Mouse (Mus musculus) cortical plate, adult 2 months (tissue): Measurements from ENCODE around the gene Fancc. TPM values are rescaled to one million over a fixed set of nuclear protein-coding genes. Genes with fewer than 3 reads are reported as not detected.
A peak's percentile ranks its signal among the peaks of the same experiment; 100 is the strongest.

Experiments used
- H3K27ac ChIP-seq: fragments of 200-500 bp; 2 replicates; pipeline ENCODE4 v1.5.1; 2012; ENCODE audit warnings: low read length, control low read depth, inconsistent platforms; ENCODE audit not compliant: insufficient read depth
- H3K4me1 ChIP-seq: fragments of 200-500 bp; 2 replicates; pipeline ENCODE4 v1.6.1; 2011; ENCODE audit warnings: low read length; ENCODE audit not compliant: control insufficient read depth, insufficient read depth
- H3K4me3 ChIP-seq: fragments of 200-500 bp; 2 replicates; pipeline ENCODE4 v1.5.1; 2011; ENCODE audit warnings: mild to moderate bottlenecking, low read length, control low read depth; ENCODE audit not compliant: insufficient read depth
- CTCF ChIP-seq: fragments of 200-500 bp; IDR thresholded peaks from 2 replicates; pipeline ENCODE4 v1.5.1; 2011; ENCODE audit warnings: mild to moderate bottlenecking, control low read depth, low read length; ENCODE audit not compliant: insufficient read depth; ENCODE audit errors: extremely low read depth
- POLR2A ChIP-seq: fragments of 200-500 bp; IDR thresholded peaks from 2 replicates; pipeline ENCODE4 v1.6.1; 2011; ENCODE audit warnings: mild to moderate bottlenecking, low read length, control low read depth; ENCODE audit not compliant: insufficient read depth; ENCODE audit errors: extremely low read depth
- polyA plus RNA-seq: library from polyadenylated mRNA; depleted of rRNA; stranded (reverse); fragments of >200 nt; gene quantifications from 2 replicates; pipeline ENCODE4 v1.2.3, GENCODE M21; 2012

Fancc gene
- polyA plus RNA-seq, 1 experiment = 12.3 TPM

DNA sequence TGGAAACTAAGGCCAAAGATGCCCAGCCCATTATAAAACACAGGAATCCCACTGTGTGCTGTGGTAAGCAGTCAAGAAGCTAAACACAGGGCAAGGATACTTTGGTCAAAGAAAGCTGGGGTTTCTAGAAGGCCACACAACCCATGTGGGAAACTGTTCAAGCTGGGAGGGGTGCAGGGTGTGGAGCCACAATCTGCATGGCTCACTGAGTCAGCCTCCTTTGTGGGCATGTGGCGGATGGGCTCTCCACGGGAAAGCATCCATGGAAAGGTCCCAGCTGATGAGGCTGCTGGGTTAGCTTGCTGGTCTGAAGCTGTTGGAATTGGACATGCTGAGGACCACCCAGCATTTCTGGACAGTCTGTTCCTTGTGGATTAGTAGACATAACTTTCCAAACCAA lies 154.3 kb downstream of the Fancc start:
- no peak overlapping the region for H3K27ac ChIP-seq
- H3K4me3 ChIP-seq = no peak overlapping the region
- no peak for TF ChIP-seq CTCF
- TF ChIP-seq POLR2A = no peak
- no peaks in the 10 kb centered on the region for H3K4me1 ChIP-seq

DNA sequence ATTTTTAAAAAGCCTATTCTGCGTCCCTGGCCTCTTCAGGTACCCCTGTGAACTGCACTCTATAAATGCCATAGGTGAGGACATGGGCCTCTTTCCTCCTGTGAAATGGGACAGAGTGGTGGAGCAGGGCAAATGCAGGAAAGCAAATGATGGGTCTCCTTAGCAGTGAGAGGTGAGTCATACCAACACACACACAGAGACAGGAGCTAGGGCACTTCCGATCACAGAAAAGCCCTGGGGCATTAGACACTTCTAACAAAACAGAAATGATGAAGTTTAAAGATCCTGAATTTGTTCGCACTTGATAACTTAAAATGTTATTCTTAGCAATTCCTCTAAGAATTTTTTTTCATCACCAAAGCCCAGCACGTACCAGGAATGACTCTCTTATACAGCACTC lies 157.1 kb downstream of the Fancc start:
- Histone ChIP-seq H3K4me3 (no peak overlapping the region), H3K27ac (no peak overlapping the region), H3K4me1 (no peaks in the 10 kb centered on the region)
- TF ChIP-seq CTCF = no peak

DNA sequence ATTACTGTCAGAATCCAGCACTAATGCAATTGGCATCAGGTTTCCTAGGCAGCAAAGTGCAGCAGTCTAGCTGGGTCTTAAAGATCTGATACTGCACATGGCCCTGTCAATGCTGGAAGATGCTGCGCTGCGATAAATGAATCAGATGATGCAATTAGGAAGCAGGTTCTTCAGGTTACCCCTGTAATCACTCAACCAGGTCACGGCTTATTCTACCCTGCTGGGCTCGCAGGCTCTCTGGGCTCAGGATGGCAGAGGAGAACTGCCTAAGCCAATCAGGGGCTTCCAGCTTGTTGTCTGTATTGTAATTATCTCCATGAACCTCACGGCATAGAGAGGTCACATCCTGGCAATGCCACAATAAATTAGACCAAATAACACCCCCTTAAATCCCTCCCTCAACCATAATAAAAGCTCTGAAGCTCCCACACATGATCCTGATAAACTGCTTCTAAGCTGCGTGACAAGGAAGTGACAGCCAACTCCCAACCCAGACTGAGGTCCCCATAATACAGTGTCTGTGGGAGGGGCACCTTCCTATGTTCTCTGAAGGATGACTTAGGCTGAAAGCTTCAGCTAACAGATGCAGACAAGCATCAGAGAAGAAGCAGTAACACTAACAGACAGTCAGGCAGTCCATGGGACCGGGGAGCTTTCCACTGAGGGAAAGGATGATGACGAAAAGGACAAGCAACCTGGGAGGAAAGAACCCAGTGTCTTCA lies 159.7 kb downstream of the Fancc start:
- no peak overlapping the region for H3K27ac ChIP-seq
- no peak for TF ChIP-seq POLR2A
- no peak for TF ChIP-seq CTCF
- no peak overlapping the region for H3K4me3 ChIP-seq
- H3K4me1 ChIP-seq = no peaks in the 10 kb centered on the region

DNA sequence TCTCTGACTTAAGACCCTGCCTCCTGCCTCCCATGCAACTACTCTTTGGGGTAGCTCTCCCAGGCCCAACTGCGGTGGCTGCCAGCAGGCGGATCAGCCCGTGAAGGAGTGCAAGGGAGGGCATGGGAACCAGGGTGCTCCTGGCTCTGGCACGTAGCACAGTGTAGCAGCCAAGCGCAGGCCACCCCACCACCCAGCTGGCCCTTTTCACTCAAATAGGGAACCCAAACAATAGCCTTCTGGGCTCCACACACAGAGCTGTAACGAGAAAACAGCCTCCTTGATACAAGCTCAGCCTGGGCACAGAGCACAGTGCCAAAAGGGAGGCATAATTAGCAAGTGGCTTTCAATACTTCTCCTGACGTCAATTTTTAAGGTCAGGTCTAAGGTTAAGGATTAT lies 160.7 kb downstream of the Fancc start:
- no peak overlapping the region for H3K4me3 ChIP-seq
- H3K27ac ChIP-seq = peak overlapping the region; percentile 45; the same call in 1 of the 2 replicates

DNA sequence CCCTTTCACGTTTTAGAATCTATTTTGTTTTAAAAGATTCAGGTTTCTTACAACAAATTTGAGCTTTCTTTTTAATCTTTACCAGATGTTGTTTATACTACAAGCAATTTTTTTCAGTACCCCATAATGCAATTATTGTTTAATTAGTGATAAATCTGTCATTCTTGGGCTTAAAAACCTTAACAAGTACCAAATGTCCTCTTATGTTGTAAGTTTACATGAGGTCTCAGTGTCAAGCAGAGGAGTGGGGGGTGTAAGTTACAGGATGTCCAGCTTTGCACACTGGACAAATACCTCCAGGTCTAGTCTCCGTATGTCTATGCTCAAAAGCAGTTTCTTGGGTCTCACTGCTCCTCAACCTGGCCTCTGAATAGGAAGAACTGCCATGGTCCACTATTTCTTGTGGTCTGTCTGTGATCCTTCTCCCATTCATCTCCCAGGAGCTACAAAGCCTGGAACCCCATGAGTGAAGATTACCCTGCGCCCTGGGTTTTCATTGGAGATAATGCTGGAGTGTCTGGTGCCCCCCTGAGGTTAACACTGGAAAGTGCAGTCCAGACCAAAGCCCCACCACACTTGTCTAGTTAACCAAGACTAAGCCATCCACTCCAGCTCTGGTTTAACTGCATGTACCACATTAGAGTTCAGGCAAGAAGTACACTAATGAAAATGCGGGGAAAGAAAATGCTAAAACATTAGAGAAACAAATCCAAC lies 161.5 kb downstream of the Fancc start:
- H3K27ac ChIP-seq = peak overlapping the region; percentile 45; the same call in 1 of the 2 replicates
- H3K4me3 ChIP-seq = no peak overlapping the region
- TF ChIP-seq CTCF (peak; percentile 58), POLR2A (no peak)
- 0 out of 2 replicates have a peak, but pooled peaks cover 2% of the 10 kb centered on the region for H3K4me1 ChIP-seq

More for the DNA sequence above, 160.7 kb downstream of the Fancc start:
- H3K4me1 ChIP-seq = no peaks in the 10 kb centered on the region
- TF ChIP-seq CTCF = no peak
- no peak for TF ChIP-seq POLR2A

DNA sequence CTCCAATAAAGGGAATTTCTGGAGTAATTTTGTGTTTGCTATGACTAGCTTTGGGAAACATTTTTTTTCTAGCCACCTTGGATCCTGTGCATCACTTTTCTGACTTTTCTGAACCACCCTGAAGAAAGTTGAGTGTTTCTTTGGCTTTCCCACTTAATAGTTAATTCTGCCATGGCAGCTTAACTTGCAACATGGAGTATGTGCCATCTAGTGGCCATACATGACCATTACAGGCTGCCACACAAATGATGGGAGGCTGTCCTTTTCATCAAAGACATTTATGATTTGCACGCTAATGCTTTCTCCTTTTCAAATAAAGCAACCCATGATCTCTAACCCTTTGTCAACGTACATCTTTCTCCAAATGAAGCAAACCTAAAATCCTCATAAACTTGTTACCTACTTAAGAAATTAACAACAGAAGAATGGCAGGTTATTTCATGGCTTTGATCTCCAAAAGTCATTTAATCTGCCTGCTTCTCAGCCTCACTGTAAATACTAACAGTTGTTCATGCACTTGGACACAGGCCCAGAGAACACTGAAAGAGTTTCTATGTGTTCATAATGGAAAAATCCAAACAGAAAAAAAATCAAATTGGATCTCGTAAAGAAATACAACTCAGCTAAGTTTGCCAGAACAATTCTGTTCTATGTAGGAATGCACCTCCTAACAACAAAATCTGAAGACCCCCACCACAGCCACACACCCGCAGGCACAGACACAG lies 164.3 kb downstream of the Fancc start:
- TF ChIP-seq POLR2A (no peak), CTCF (peak; percentile 86)
- no peak overlapping the region for H3K4me3 ChIP-seq
- H3K4me1 ChIP-seq = 0 out of 2 replicates have a peak, but pooled peaks cover 2% of the 10 kb centered on the region
- H3K27ac ChIP-seq = no peak overlapping the region

DNA sequence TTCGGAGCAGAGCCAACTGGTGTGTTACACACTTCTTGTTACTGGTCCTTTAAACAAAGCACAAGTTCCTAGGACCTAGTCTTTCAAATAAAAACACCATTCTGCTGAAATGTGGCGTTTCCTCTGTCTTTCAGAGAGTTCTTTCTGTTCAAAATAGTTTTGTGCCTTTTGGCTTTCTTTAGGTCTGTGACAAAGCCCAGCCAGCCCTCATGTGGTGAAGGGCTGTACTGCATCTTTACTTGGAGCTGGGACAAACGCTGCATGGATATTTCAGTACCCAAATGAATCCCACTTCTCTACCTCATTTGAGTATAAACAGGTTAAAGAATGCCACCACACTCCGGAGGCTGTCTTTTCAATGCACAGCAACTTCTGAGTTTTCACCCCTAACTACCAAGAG lies 165.7 kb downstream of the Fancc start:
- Histone ChIP-seq H3K4me3 (no peak overlapping the region), H3K4me1 (0 out of 2 replicates have a peak, but pooled peaks cover 2% of the 10 kb centered on the region), H3K27ac (no peak overlapping the region)
- TF ChIP-seq CTCF (peak; percentile 73), POLR2A (no peak)

DNA sequence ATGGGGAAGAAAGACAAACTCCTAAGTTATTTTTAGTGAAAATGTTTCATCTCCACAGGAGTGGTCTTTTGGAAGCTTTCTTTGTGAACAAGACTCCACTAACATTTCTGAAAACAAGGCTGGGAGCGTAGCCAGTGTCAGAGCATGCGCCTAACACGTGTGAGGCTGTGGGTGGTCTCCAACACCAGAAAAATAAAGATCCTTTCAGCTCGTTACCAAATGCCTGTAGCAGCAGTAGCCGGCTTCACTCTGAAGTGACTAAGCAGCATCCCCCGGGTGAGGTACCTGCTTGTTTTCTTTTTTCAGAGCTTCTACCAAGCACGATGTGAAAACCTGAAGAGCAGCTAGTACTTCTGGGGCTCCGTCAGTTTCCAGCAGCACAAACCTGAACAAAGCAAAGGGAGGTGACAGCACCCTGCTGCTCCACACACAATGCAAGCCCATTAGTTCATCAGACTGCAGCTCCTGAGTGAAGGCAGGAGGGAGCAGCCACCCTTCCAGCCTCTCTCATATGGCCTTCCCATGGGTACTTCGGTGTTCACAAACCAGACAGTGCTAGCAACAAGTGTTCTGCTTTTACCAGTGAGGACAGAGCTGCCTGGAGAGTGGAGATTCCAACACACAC lies 166.7 kb downstream of the Fancc start:
- no peak for TF ChIP-seq CTCF
- no peak for TF ChIP-seq POLR2A
- H3K4me1 ChIP-seq = peaks cover 2% of the 10 kb centered on the region; the same call in 1 of the 2 replicates
- no peak overlapping the region for H3K4me3 ChIP-seq
- H3K27ac ChIP-seq = peak overlapping the region; percentile 71; the same call in 1 of the 2 replicates

DNA sequence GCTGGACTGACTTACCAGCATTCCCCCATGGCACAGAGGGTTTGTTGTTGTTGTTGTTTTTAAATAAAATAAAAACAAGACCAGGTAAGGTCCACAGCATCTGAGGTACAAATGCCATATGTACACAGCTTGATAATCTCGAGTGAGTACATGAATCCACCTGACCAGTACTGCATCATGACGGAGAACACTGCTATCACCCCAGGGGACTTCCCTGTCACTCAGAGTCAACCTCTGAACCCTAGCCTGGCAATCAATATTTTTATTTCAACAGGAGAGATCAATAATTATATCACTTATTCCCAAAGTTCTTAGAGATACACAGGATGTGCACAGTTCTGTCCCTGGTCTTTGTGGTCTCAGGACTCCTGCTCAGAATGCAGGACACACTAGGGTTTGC lies 171.1 kb downstream of the Fancc start:
- TF ChIP-seq CTCF (no peak), POLR2A (no peak)
- H3K4me1 ChIP-seq = peaks cover 5% of the 10 kb centered on the region; the same call in 1 of the 2 replicates
- H3K27ac ChIP-seq = no peak overlapping the region
- no peak overlapping the region for H3K4me3 ChIP-seq
